Mouse (Mus musculus) left cerebral cortex, adult 2 months (tissue): ENCODE measurements at regions not wholly inside any gene's neighbourhood (a gene's known extent, or its start where the extent isn't known, plus 50 kb on each side); places are given as distances from the start of the nearest gene placed in this dataset.

Experiments used
- DNase-seq, 2 experiments: peaks; one replicate each; pipeline ENCODE4 v3.0.0; 2021 to 2022; ENCODE audit warnings: low spot score in 2 of 2, mixed read lengths in 1 of 2; ENCODE audit errors: extremely low spot score in 1 of 2
- H3K27ac ChIP-seq: fragments of 200-600 bp; 2 replicates; pipeline ENCODE4 v1.8.1; 2022
- H3K4me3 ChIP-seq: fragments of 200-600 bp; 2 replicates; pipeline ENCODE4 v1.8.1; 2022
- CTCF ChIP-seq: fragments of 200-600 bp; IDR thresholded peaks from 2 replicates; pipeline ENCODE4 v1.8.1; 2022; ENCODE audit warnings: antibody characterized with exemption, mild to moderate bottlenecking, moderate library complexity
- intact Hi-C: fragments of 180-260 bp; cut with DNase I; formaldehyde crosslinking; loops from one replicate; pipeline ENCODE4 v1.15.1; 2025

GRCm38 (mm10) chr4:12750817-12751216 is 579.0 kb upstream of the Fam92a start:
- Histone ChIP-seq H3K27ac (no peak overlapping the region), H3K4me3 (no peak overlapping the region)
- TF ChIP-seq CTCF: no peak
- intact Hi-C loops: no loop called here
- DNase-seq: no peak

DNA sequence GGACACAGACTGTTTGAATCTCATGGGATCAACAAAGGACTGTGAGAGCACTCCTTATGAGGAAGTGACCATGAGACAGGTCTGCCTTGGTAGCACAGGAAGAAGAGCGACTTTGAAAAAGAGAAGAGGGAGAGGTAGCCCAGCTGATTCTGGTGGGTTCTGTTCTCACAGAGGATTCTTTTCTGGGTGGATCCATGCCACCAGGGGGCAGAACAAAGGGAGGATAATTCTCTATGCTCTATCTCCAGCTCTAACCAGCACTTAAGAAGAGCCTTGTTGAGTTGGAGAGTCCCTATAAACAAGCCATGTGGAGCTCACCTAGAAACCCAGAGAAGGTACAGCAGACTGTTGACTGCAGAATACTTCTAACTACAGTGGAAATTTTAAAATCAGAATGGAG is 578.1 kb upstream of the Fam92a start:
- Histone ChIP-seq H3K27ac (no peak overlapping the region), H3K4me3 (no peak overlapping the region)
- no peak for DNase-seq
- TF ChIP-seq CTCF: no peak
- intact Hi-C loops: no loop called here

- Histone ChIP-seq H3K27ac (no peak overlapping the region), H3K4me3 (no peak overlapping the region)
- DNase-seq: no peak
- no peak for TF ChIP-seq CTCF
- intact Hi-C loops: no loop called here
These were observed 572.0 kb upstream of the Fam92a start for GRCm38 (mm10) chr4:12743714-12744327.

GRCm38 (mm10) chr4:12736411-12736810 is 564.6 kb upstream of the Fam92a start:
- H3K27ac ChIP-seq: no peak overlapping the region
- no peak overlapping the region for H3K4me3 ChIP-seq
- TF ChIP-seq CTCF: no peak
- DNase-seq: no peak
- intact Hi-C loops: no loop called here

DNA sequence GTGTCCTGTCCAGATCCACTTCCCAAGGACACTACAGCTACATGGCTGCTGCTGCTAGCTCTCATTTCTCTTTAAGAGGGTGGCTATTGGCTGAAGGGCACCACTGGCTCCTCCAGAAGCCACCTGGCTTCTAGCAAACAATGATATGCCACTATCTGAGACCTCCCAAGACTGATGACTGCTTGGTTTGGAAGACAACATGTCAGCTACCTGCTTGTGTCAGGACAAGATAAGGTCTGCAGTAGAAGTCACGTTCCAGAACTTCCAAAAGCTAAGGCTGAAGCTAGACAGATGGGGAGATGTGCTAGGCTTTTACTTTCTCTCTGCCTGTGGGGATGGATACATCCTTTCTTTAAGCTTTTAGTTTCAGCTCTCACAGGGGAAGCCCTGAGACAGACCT is 528.4 kb upstream of the Fam92a start:
- no peak for DNase-seq
- Histone ChIP-seq H3K27ac (no peak overlapping the region), H3K4me3 (no peak overlapping the region)
- intact Hi-C loops: no loop called here
- TF ChIP-seq CTCF: no peak

DNA sequence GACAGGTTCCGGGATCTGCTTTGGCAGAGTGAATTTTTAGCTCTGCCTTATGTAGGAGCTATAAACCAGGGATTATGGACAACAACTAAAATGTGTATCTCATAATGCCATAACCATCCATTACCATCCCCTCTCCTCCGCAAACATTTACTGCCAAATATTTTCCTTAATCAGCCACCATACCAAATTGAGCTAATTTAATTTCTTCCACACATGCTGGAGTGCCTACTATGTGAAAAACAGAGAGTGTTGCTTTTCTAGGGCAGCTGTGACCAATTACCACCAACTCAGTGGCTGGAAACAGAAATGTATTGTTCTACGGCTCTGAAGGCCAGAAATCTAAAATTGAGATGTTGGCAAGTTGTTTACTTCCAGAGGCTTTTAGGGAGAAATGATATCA is 506.0 kb upstream of the Fam92a start:
- DNase-seq: no peak
- no peak overlapping the region for H3K4me3 ChIP-seq
- intact Hi-C loops: no loop called here
- no peak for TF ChIP-seq CTCF
- H3K27ac ChIP-seq: no peak overlapping the region

GRCm38 (mm10) chr4:12671399-12671798 is 499.6 kb upstream of the Fam92a start:
- DNase-seq: no peak
- no peak overlapping the region for H3K4me3 ChIP-seq
- no peak for TF ChIP-seq CTCF
- no peak overlapping the region for H3K27ac ChIP-seq
- intact Hi-C loops: no loop called here

DNA sequence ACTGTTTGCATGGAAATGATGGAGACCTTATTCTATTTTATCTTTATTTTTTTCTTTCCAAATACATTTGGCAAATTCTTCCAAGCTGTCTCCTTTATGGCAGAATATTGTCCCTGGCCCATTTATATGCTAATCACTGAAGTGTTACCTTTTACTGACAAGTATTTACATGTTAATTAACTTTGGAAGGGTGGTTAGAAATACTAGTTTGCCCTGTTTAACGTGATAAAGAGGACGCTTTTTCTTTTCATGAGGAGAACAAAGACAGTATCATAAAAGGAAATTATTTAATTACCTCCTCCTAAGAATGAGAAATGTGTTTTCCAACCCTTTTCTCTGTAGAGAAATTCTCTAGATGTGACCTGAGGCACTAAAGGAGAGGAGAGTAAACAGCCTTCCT is 491.4 kb upstream of the Fam92a start:
- no peak for DNase-seq
- no peak for TF ChIP-seq CTCF
- intact Hi-C loops: no loop called here
- Histone ChIP-seq H3K27ac (no peak overlapping the region), H3K4me3 (no peak overlapping the region)

GRCm38 (mm10) chr4:12662683-12663082 is 490.9 kb upstream of the Fam92a start:
- Histone ChIP-seq H3K27ac (no peak overlapping the region), H3K4me3 (no peak overlapping the region)
- intact Hi-C loops: no loop called here
- TF ChIP-seq CTCF: no peak
- no peak for DNase-seq

DNA sequence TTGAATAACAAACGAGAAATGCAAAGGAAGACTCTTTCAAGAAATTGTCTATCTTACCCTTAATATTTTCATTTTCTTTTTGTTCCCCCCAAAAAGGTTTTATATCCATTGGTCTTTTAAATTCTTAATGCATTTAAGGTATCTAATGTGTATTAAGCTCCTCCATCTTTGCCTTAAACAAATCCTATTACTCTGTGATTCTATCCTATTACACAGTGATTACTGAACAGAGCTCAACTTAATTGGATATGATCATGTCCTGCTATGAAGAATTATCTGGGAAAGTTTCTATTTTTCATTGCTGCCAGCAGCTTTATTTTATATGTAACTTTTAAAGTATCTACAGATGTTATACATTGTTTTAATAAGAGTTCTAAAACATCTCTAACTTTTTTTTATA is 487.3 kb upstream of the Fam92a start:
- Histone ChIP-seq H3K27ac (no peak overlapping the region), H3K4me3 (no peak overlapping the region)
- TF ChIP-seq CTCF: no peak
- intact Hi-C loops: no loop called here
- no peak for DNase-seq

- no peak overlapping the region for H3K27ac ChIP-seq
- DNase-seq: no peak
- no peak for TF ChIP-seq CTCF
- H3K4me3 ChIP-seq: no peak overlapping the region
- intact Hi-C loops: no loop called here
These were observed 486.8 kb upstream of the Fam92a start for GRCm38 (mm10) chr4:12658594-12658993.

DNA sequence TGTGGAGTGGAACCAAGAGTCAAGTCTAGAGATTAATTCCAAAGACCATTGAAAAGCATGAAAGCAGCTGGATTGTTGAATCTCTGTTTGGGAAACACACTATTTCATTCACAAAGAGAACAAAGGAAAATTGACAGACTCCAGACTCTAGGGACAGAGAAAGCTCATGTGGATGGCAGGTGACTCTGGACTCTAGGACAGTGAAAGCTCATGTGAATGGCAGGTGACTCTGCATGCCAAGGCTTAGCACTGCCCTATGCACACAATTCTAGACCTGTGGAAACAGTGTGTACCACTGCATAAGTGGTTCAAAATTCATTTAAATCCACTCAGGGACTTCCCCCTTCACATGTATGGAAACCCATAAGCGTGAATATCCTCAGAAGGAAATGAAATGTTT is 486.0 kb upstream of the Fam92a start:
- intact Hi-C loops: no loop called here
- no peak for DNase-seq
- H3K4me3 ChIP-seq: no peak overlapping the region
- H3K27ac ChIP-seq: no peak overlapping the region
- TF ChIP-seq CTCF: no peak

DNA sequence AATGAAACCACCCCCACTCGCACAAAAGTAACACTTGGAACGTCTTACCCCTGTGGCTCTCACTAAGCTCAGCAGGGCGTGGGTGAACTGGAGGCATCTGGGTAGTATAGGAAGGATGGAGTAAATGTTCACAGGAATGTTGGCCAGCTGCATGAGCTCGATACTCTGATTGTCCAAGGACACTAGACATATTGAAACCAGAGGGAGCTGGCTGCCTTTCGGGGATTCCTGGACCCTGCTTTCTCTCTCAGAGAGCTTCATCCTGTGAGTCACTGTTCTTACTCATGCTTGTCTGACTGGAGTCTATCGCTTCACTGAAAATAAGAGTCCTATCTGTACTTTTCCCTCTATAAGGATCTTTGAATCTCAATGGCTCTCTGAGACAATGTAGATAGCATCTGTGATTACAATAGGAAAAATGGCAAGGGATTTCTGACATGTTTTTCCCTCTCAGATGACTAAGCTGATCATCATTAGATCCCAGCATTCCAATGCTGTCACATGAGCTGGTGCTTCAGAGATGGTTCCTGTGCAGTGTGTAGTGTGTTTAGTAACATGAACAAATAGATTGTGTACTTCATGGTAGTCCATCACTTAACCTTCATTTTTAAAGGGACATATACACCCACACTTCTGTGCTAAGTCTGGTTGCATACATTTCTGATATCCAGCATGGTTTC is 485.2 kb upstream of the Fam92a start:
- no peak for TF ChIP-seq CTCF
- no peak overlapping the region for H3K27ac ChIP-seq
- no peak for DNase-seq
- intact Hi-C loops: no loop called here
- no peak overlapping the region for H3K4me3 ChIP-seq
